Mouse (Mus musculus) embryonic facial prominence, embryonic 13.5 days (tissue): ENCODE data around the gene Limk1. TPM values are rescaled to one million over a fixed set of nuclear protein-coding genes. Genes with fewer than 3 reads are reported as not detected.

Experiments
- ATAC-seq: fragments of 200-750 bp; cut with Nextera tagmentation; 2 replicates; pipeline ENCODE4 v1.8.0; 2017; ENCODE audit warnings: low read depth; ENCODE audit not compliant: insufficient number of reproducible peaks, insufficient read depth, low FRiP score, low TSS enrichment
- H3K27ac ChIP-seq: fragments of 300-500 bp; sonication (generic); 2 replicates; pipeline ENCODE4 v1.5.1; 2015; ENCODE audit warnings: moderate library complexity, mild to moderate bottlenecking, inconsistent platforms
- H3K27me3 ChIP-seq: fragments of 300-500 bp; sonication (generic); 2 replicates; pipeline ENCODE4 v1.6.1; 2015; ENCODE audit warnings: mild to moderate bottlenecking, inconsistent platforms
- H3K36me3 ChIP-seq: fragments of 300-500 bp; sonication (generic); 2 replicates; pipeline ENCODE4 v1.6.1; 2015; ENCODE audit warnings: mild to moderate bottlenecking, inconsistent platforms
- H3K4me1 ChIP-seq: fragments of 300-500 bp; sonication (generic); 2 replicates; pipeline ENCODE4 v1.6.1; 2015; ENCODE audit warnings: inconsistent platforms
- H3K4me2 ChIP-seq: fragments of 300-500 bp; sonication (generic); 2 replicates; pipeline ENCODE4 v1.6.1; 2015; ENCODE audit warnings: moderate library complexity, mild to moderate bottlenecking, inconsistent platforms
- H3K4me3 ChIP-seq: fragments of 300-500 bp; sonication (generic); 2 replicates; pipeline ENCODE4 v1.5.1; 2015; ENCODE audit warnings: mild to moderate bottlenecking, inconsistent platforms
- H3K9ac ChIP-seq: fragments of 300-500 bp; sonication (generic); 2 replicates; pipeline ENCODE4 v1.6.1; 2015; ENCODE audit warnings: mild to moderate bottlenecking, inconsistent platforms
- H3K9me3 ChIP-seq: fragments of 300-500 bp; sonication (generic); 2 replicates; pipeline ENCODE4 v1.6.1; 2016; ENCODE audit warnings: inconsistent platforms
- polyA plus RNA-seq: library from polyadenylated mRNA; unstranded; fragments of >200 nt; fragmentation: Nextera tagmentation; extraction: Ambion mirVana; gene quantifications from 2 replicates; pipeline ENCODE4 v1.2.1, GENCODE M21; 2015

Gene Limk1
- polyA plus RNA-seq, 1 experiment from 2014 or later, result 11.6 TPM

- Histone ChIP-seq H3K4me1 (no peaks in the 10 kb centered on the region), H3K9me3 (no peaks in the 10 kb centered on the region), H3K27ac (no peak overlapping the region), H3K27me3 (no peaks in the 10 kb centered on the region), H3K4me3 (no peak overlapping the region), H3K36me3 (no peaks in the 10 kb centered on the region), H3K4me2 (no peak overlapping the region), H3K9ac (no peak overlapping the region)
- ATAC-seq, result no peak
Measured at GRCm38 (mm10) chr5:134606314-134606713, 82.1 kb downstream of the Limk1 start.

Other genes starting within 250 kb of the Limk1 start
- 130 TPM in 2 replicates for gene Gtf2ird1, start 231.9 kb downstream of the Limk1 start, polyA plus RNA-seq
- gene Clip2, start 136.2 kb downstream of the Limk1 start, polyA plus RNA-seq, result 5.4 and 5.8 TPM in 2 replicates
- gene Syna, start 128.4 kb downstream of the Limk1 start, polyA plus RNA-seq, result 0.10 and 0.12 TPM in 2 replicates
- gene Rfc2, start 107.2 kb downstream of the Limk1 start, polyA plus RNA-seq, result 326 and 332 TPM in 2 replicates
- 2.6 and 2.9 TPM in 2 replicates for gene Lat2, start 73.6 kb downstream of the Limk1 start, polyA plus RNA-seq
- 471 and 483 TPM in 2 replicates for gene Eif4h, start 49.1 kb downstream of the Limk1 start, polyA plus RNA-seq
- 81.1 and 93.0 TPM in 2 replicates for gene Eln, start 58.7 kb upstream of the Limk1 start, polyA plus RNA-seq
- not detected in 2 replicates for gene Tmem270, start 218.1 kb upstream of the Limk1 start, polyA plus RNA-seq
- gene Cldn13, start 226.9 kb upstream of the Limk1 start, polyA plus RNA-seq, result 0.39 and 2.8 TPM in 2 replicates
- 21.1 and 21.4 TPM in 2 replicates for gene Mettl27, start 243.8 kb upstream of the Limk1 start, polyA plus RNA-seq